Mouse (Mus musculus) myocyte (in vitro differentiated cells): ENCODE data around the gene Cyp2f2.

Experiments
- E2F4 ChIP-seq: IDR thresholded peaks from one replicate; pipeline ENCODE4 v1.6.1; 2011; ENCODE audit warnings: mild to moderate bottlenecking, control low read depth, moderate library complexity; ENCODE audit not compliant: insufficient read depth
- POLR2AphosphoS2 ChIP-seq: IDR thresholded peaks from one replicate; pipeline ENCODE4 v1.6.1; 2011; ENCODE audit warnings: low read depth, control low read depth; ENCODE audit not compliant: insufficient read length
- SRF ChIP-seq: IDR thresholded peaks from one replicate; pipeline ENCODE4 v1.6.1; 2011; ENCODE audit warnings: low read depth; ENCODE audit not compliant: control insufficient read depth, insufficient read length

GRCm38 (mm10) chr7:27110327-27110726 lies 9.4 kb upstream of the Cyp2f2 start:
- no peak for TF ChIP-seq E2F4
- TF ChIP-seq SRF, result no peak
- TF ChIP-seq POLR2AphosphoS2, result no peak
